Mouse (Mus musculus) kidney, adult 8-10 months (tissue): ENCODE measurements at regions not wholly inside any gene's neighbourhood (a gene's known extent, or its start where the extent isn't known, plus 50 kb on each side); places are given as distances from the start of the nearest gene placed in this dataset.
A peak's percentile ranks its signal among the peaks of the same experiment; 100 is the strongest.

Experiments
- DNase-seq, 2 experiments: peaks; one replicate each; pipeline ENCODE4 v3.0.0; 2022

GRCm38 (mm10) chr6:55627228-55627627 lies 53.8 kb downstream of the Neurod6 start:
- DNase-seq: no peak

GRCm38 (mm10) chr6:55620366-55620765 lies 60.7 kb downstream of the Neurod6 start:
- DNase-seq: no peak

- DNase-seq: peak in 1 of 2 experiments; percentile 2
These were observed 63.1 kb downstream of the Neurod6 start for GRCm38 (mm10) chr6:55617922-55618481.

GRCm38 (mm10) chr6:55610395-55610794 lies 70.7 kb downstream of the Neurod6 start:
- DNase-seq: no peak

- no peak for DNase-seq
These were observed 71.1 kb downstream of the Neurod6 start for GRCm38 (mm10) chr6:55609976-55610375.

GRCm38 (mm10) chr6:55609053-55609452 lies 72.0 kb downstream of the Neurod6 start:
- DNase-seq: no peak

- no peak for DNase-seq
These were observed 84.0 kb downstream of the Neurod6 start for GRCm38 (mm10) chr6:55597088-55597487.

GRCm38 (mm10) chr6:55592126-55592525 lies 88.9 kb downstream of the Neurod6 start:
- no peak for DNase-seq

- DNase-seq: no peak
These were observed 100.0 kb downstream of the Neurod6 start for GRCm38 (mm10) chr6:55581106-55581505.

GRCm38 (mm10) chr6:55580036-55580435 lies 101.0 kb downstream of the Neurod6 start:
- DNase-seq: no peak

GRCm38 (mm10) chr6:55579611-55580010 lies 101.5 kb downstream of the Neurod6 start:
- no peak for DNase-seq

GRCm38 (mm10) chr6:55579105-55579504 lies 102.0 kb downstream of the Neurod6 start:
- DNase-seq: no peak

- no peak for DNase-seq
These were observed 103.0 kb downstream of the Neurod6 start for GRCm38 (mm10) chr6:55578051-55578450.

GRCm38 (mm10) chr6:55567521-55567920 lies 113.5 kb downstream of the Neurod6 start:
- no peak for DNase-seq

GRCm38 (mm10) chr6:55565260-55566209 lies 113.8 kb downstream of the Adcyap1r1 start:
- DNase-seq: no peak

GRCm38 (mm10) chr6:55560606-55561005 lies 108.8 kb downstream of the Adcyap1r1 start:
- no peak for DNase-seq

- DNase-seq: no peak
These were observed 108.0 kb downstream of the Adcyap1r1 start for GRCm38 (mm10) chr6:55559797-55560196.
